Mouse (Mus musculus) CD8-positive naive resting alpha-beta T cell, adult 57 days (primary cell): ENCODE measurements around the gene Gm13283. TPM values are rescaled to one million over a fixed set of nuclear protein-coding genes. Genes with fewer than 3 reads are reported as not detected.

Experiments used
- total RNA-seq: library from RNA; stranded (reverse); gene quantifications from one replicate; pipeline ENCODE4 v1.2.4, GENCODE M21; 2023

The Gm13283 gene
- not detected for total RNA-seq

DNA sequence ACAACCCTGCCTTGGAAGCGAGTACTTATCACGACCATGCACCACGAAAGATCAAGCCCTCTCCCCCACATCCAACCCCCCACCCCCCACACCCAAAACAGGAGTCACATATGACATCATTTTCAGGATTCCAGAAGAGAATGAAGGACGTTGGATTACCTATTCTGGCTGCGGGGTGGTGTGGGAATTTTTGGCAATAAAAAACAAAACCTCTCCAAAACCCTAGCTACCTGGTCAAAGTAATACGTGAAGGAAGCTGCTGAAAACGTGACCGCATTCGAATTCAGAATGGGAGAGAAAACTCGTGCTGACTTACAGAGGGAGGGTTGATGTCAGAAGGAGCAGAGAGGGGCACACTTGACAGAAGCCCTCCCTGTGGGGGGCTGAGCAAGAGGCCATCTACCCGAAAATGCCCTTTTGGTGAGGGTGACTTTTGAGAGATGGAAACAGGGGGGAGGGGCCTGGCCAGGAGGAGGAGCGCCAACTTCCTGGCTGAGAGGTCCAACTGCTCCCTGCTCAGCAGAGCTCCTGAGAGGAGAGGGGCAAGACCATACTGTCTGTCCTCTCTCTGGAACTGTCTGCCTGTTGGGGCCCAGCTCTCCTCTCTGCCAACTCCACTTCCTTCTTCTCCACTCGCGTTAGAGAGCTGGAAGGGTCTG, at the start of gene Gm13283:
Gene Gm13283 (plus strand): TSS at position 510 of the 659 bp plus-strand sequence.

DNA sequence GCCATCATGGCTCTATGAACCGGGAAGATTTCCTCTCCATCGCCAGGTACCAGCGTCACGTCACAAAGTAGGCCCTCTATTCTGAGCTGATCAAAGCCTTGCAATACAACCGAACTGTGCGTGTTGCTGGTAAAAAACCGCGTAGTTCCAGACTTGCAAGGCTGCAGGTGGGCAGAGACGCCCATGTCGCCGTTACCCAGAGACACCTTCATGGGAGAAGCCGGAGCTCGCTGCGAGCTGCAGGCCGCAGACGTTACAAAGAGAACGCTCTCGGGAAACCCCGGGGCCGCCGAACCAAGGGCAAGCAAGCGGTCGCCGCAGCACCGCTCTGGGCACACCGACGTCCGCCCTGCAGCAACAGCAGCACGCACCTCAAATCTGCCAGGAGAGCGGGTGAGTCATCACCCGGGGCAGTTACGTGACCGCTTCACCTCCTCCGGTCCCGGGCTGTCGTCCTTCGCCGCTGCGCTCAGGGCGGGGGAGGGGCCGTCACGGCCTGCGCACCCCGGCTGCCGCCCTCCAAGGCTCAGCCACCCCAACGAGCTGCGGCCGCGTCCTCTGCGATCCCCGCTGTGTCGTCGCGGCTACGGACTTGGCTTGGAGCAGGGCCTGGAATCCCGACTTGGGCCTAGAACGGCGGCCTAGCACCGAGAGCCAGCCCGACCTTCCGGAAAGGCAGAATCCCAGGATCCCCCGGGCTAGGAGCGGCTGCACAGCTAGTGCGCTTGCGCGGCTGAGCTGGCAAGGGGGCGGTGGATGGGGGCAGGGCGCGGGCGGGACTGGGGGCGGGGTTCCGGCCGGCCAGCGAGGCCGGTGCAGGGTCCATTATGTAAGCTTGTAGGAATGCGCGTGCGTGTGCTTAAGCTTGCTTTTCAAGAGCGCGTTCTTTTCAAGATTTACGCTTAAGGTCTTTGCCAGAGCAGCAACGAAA, 37.9 kb upstream of the Gm13283 start, which contains the start of the genes Gm26566 and Klhl9:
Gene Gm26566 (plus strand): TSS at position 15 of the 931 bp plus-strand sequence.
Gene Klhl9 (minus strand): TSS at position 675 of the 931 bp plus-strand sequence.

DNA sequence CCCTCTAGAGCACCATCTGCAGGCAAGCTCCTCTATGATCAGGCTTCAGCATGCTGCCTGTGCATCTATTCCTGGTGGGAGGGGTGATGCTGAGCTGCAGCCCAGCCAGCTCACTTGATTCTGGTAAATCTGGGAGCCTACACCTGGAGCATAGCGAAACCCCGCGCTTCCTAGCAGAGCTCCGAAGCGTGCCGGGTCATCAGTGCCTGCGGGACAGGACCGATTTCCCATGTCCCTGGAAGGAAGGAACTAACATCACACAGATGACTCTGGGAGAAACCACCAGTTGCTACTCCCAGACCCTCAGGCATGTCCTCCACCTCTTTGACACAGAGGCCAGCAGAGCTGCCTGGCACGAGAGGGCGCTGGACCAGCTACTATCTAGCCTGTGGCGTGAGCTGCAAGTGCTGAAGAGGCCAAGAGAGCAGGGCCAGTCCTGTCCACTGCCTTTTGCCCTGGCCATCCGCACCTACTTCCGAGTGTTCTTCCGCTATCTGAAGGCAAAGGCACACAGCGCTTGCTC, 5.0 kb upstream of the Gm13283 start, which contains the start of gene Gm13271:
Gene Gm13271 (plus strand): TSS at position 51 of the 523 bp plus-strand sequence.

DNA sequence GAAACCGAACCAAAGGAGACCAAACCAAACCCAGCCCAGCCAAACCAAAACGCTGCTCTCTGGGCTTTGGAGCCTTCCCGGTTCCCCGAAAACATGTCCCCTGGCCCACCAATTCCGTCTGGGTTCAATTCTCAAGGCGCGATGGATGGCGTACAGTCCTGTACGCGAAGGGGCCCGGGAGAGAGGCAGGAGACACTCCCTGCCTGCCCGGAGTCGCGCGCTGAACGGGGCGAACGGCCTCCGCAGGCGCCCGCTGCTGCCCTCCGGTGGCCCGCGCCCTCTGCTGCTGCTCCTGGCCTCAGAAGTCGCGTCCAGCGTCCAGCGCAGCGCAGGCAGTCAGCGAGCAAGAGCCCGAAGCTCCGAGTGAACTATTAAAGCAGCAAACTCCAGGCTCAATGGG, 13.6 kb downstream of the Gm13283 start, which contains the start of gene Gm13290:
Gene Gm13290 (plus strand): TSS at position 301 of the 400 bp plus-strand sequence.

DNA sequence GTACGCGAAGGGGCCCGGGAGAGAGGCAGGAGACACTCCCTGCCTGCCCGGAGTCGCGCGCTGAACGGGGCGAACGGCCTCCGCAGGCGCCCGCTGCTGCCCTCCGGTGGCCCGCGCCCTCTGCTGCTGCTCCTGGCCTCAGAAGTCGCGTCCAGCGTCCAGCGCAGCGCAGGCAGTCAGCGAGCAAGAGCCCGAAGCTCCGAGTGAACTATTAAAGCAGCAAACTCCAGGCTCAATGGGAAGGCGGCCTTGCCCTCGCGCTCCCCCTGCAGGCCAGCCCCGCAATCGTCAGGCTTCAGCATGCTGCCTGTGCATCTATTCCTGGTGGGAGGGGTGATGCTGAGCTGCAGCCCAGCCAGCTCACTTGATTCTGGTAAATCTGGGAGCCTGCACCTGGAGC, 16.7 kb downstream of the Gm13283 start, which contains the start of gene Gm13289:
Gene Gm13289 (plus strand): TSS at position 301 of the 400 bp plus-strand sequence.

DNA sequence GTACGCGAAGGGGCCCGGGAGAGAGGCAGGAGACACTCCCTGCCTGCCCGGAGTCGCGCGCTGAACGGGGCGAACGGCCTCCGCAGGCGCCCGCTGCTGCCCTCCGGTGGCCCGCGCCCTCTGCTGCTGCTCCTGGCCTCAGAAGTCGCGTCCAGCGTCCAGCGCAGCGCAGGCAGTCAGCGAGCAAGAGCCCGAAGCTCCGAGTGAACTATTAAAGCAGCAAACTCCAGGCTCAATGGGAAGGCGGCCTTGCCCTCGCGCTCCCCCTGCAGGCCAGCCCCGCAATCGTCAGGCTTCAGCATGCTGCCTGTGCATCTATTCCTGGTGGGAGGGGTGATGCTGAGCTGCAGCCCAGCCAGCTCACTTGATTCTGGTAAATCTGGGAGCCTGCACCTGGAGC, 19.6 kb downstream of the Gm13283 start, which contains the start of gene Gm13272:
Gene Gm13272 (plus strand): TSS at position 301 of the 400 bp plus-strand sequence.

DNA sequence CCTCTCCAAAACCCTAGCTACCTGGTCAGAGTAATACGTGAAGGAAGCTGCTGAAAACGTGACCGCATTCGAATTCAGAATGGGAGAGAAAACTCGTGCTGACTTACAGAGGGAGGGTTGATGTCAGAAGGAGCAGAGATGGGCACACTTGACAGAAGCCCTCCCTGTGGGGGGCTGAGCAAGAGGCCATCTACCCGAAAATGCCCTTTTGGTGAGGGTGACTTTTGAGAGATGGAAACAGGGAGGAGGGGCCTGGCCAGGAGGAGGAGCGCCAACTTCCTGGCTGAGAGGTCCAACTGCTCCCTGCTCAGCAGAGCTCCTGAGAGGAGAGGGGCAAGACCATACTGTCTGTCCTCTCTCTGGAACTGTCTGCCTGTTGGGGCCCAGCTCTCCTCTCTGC, 21.9 kb downstream of the Gm13283 start, which contains the start of gene Ifnz:
Gene Ifnz (plus strand): TSS at position 301 of the 400 bp plus-strand sequence.

DNA sequence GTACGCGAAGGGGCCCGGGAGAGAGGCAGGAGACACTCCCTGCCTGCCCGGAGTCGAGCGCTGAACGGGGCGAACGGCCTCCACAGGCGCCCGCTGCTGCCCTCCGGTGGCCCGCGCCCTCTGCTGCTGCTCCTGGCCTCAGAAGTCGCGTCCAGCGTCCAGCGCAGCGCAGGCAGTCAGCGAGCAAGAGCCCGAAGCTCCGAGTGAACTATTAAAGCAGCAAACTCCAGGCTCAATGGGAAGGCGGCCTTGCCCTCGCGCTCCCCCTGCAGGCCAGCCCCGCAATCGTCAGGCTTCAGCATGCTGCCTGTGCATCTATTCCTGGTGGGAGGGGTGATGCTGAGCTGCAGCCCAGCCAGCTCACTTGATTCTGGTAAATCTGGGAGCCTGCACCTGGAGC, 25.5 kb downstream of the Gm13283 start, which contains the start of gene Gm13276:
Gene Gm13276 (plus strand): TSS at position 301 of the 400 bp plus-strand sequence.

DNA sequence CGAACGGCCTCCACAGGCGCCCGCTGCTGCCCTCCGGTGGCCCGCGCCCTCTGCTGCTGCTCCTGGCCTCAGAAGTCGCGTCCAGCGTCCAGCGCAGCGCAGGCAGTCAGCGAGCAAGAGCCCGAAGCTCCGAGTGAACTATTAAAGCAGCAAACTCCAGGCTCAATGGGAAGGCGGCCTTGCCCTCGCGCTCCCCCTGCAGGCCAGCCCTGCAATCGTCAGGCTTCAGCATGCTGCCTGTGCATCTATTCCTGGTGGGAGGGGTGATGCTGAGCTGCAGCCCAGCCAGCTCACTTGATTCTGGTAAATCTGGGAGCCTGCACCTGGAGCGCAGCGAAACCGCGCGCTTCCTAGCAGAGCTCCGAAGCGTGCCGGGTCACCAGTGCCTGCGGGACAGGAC, 28.5 kb downstream of the Gm13283 start, which contains the start of gene Gm13277:
Gene Gm13277 (plus strand): TSS at position 231 of the 400 bp plus-strand sequence.

DNA sequence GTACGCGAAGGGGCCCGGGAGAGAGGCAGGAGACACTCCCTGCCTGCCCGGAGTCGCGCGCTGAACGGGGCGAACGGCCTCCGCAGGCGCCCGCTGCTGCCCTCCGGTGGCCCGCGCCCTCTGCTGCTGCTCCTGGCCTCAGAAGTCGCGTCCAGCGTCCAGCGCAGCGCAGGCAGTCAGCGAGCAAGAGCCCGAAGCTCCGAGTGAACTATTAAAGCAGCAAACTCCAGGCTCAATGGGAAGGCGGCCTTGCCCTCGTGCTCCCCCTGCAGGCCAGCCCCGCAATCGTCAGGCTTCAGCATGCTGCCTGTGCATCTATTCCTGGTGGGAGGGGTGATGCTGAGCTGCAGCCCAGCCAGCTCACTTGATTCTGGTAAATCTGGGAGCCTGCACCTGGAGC, 31.3 kb downstream of the Gm13283 start, which contains the start of gene Gm13278:
Gene Gm13278 (plus strand): TSS at position 301 of the 400 bp plus-strand sequence.

DNA sequence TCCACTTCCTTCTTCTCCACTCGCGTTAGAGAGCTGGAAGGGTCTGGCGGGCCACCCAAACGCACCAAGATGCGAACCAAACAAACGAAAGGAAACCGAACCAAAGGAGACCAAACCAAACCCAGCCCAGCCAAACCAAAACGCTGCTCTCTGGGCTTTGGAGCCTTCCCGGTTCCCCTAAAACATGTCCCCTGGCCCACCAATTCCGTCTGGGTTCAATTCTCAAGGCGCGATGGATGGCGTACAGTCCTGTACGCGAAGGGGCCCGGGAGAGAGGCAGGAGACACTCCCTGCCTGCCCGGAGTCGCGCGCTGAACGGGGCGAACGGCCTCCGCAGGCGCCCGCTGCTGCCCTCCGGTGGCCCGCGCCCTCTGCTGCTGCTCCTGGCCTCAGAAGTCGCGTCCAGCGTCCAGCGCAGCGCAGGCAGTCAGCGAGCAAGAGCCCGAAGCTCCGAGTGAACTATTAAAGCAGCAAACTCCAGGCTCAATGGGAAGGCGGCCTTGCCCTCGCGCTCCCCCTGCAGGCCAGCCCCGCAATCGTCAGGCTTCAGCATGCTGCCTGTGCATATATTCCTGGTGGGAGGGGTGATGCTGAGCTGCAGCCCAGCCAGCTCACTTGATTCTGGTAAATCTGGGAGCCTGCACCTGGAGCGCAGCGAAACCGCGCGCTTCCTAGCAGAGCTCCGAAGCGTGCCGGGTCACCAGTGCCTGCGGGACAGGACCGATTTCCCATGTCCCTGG, 34.2 kb downstream of the Gm13283 start, which contains the start of gene Gm13275:
Gene Gm13275 (plus strand): TSS at position 552 of the 740 bp plus-strand sequence.

DNA sequence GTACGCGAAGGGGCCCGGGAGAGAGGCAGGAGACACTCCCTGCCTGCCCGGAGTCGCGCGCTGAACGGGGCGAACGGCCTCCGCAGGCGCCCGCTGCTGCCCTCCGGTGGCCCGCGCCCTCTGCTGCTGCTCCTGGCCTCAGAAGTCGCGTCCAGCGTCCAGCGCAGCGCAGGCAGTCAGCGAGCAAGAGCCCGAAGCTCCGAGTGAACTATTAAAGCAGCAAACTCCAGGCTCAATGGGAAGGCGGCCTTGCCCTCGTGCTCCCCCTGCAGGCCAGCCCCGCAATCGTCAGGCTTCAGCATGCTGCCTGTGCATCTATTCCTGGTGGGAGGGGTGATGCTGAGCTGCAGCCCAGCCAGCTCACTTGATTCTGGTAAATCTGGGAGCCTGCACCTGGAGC, 37.2 kb downstream of the Gm13283 start, which contains the start of gene Gm13279:
Gene Gm13279 (plus strand): TSS at position 301 of the 400 bp plus-strand sequence.

DNA sequence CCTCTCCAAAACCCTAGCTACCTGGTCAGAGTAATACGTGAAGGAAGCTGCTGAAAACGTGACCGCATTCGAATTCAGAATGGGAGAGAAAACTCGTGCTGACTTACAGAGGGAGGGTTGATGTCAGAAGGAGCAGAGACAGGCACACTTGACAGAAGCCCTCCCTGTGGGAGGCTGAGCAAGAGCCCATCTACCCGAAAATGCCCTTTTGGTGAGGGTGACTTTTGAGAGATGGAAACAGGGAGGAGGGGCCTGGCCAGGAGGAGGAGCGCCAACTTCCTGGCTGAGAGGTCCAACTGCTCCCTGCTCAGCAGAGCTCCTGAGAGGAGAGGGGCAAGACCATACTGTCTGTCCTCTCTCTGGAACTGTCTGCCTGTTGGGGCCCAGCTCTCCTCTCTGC, 39.4 kb downstream of the Gm13283 start, which contains the start of gene Gm13285:
Gene Gm13285 (plus strand): TSS at position 301 of the 400 bp plus-strand sequence.

DNA sequence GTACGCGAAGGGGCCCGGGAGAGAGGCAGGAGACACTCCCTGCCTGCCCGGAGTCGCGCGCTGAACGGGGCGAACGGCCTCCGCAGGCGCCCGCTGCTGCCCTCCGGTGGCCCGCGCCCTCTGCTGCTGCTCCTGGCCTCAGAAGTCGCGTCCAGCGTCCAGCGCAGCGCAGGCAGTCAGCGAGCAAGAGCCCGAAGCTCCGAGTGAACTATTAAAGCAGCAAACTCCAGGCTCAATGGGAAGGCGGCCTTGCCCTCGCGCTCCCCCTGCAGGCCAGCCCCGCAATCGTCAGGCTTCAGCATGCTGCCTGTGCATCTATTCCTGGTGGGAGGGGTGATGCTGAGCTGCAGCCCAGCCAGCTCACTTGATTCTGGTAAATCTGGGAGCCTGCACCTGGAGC, 43.0 kb downstream of the Gm13283 start, which contains the start of gene Gm13287:
Gene Gm13287 (plus strand): TSS at position 301 of the 400 bp plus-strand sequence.

DNA sequence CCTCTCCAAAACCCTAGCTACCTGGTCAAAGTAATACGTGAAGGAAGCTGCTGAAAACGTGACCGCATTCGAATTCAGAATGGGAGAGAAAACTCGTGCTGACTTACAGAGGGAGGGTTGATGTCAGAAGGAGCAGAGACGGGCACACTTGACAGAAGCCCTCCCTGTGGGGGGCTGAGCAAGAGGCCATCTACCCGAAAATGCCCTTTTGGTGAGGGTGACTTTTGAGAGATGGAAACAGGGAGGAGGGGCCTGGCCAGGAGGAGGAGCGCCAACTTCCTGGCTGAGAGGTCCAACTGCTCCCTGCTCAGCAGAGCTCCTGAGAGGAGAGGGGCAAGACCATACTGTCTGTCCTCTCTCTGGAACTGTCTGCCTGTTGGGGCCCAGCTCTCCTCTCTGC, 45.3 kb downstream of the Gm13283 start, which contains the start of gene Gm13288:
Gene Gm13288 (plus strand): TSS at position 301 of the 400 bp plus-strand sequence.

Other genes starting within 250 kb of the Gm13283 start
- not detected for gene Ifnb1, start 237.3 kb upstream of the Gm13283 start, total RNA-seq
- gene Ifna15, start 201.9 kb upstream of the Gm13283 start, total RNA-seq: not detected
- gene Ifna14, start 188.3 kb upstream of the Gm13283 start, total RNA-seq: not detected
- gene Ifna9, start 167.7 kb upstream of the Gm13283 start, total RNA-seq: not detected
- gene Ifna12, start 156.7 kb upstream of the Gm13283 start, total RNA-seq: not detected
- not detected for gene C87499, start 125.7 kb upstream of the Gm13283 start, total RNA-seq
- gene Ifna13, start 115.7 kb upstream of the Gm13283 start, total RNA-seq: not detected
- gene Ifna16, start 83.2 kb upstream of the Gm13283 start, total RNA-seq: not detected
- not detected for gene Ifna2, start 76.2 kb upstream of the Gm13283 start, total RNA-seq
- gene Ifnab, start 68.8 kb upstream of the Gm13283 start, total RNA-seq: not detected
- gene Gm26566, start 38.3 kb upstream of the Gm13283 start, total RNA-seq: 1.4 TPM
- gene Klhl9, start 37.7 kb upstream of the Gm13283 start, total RNA-seq: 38.7 TPM
- gene Gm13271, start 5.3 kb upstream of the Gm13283 start, total RNA-seq: not detected
- gene Gm13290, start 13.7 kb downstream of the Gm13283 start, total RNA-seq: not detected
- not detected for gene Gm13289, start 16.8 kb downstream of the Gm13283 start, total RNA-seq
- gene Gm13272, start 19.7 kb downstream of the Gm13283 start, total RNA-seq: not detected
- gene Ifnz, start 22.0 kb downstream of the Gm13283 start, total RNA-seq: not detected
- gene Gm13276, start 25.6 kb downstream of the Gm13283 start, total RNA-seq: not detected
- not detected for gene Gm13277, start 28.5 kb downstream of the Gm13283 start, total RNA-seq
- gene Gm13278, start 31.4 kb downstream of the Gm13283 start, total RNA-seq: not detected
- gene Gm13275, start 34.4 kb downstream of the Gm13283 start, total RNA-seq: not detected
- not detected for gene Gm13279, start 37.3 kb downstream of the Gm13283 start, total RNA-seq
- not detected for gene Gm13285, start 39.5 kb downstream of the Gm13283 start, total RNA-seq
- not detected for gene Gm13287, start 43.1 kb downstream of the Gm13283 start, total RNA-seq
- gene Gm13288, start 45.4 kb downstream of the Gm13283 start, total RNA-seq: not detected
- not detected for gene Ifna7, start 56.1 kb downstream of the Gm13283 start, total RNA-seq
- gene Ifna11, start 59.8 kb downstream of the Gm13283 start, total RNA-seq: not detected
- gene Ifna6, start 67.3 kb downstream of the Gm13283 start, total RNA-seq: not detected
- not detected for gene Ifna5, start 75.4 kb downstream of the Gm13283 start, total RNA-seq
- gene Ifna4, start 81.7 kb downstream of the Gm13283 start, total RNA-seq: not detected
- not detected for gene Ifna1, start 90.0 kb downstream of the Gm13283 start, total RNA-seq
- not detected for gene Ifne, start 120.1 kb downstream of the Gm13283 start, total RNA-seq